Mouse (Mus musculus): ENCODE results near the gene Tipin.
A peak's percentile ranks its signal among the peaks of the same experiment; 100 is the strongest.

The Tipin gene

GRCm38 (mm10) chr9:64281105-64281780, at the start of gene Tipin:
Gene Tipin, plus strand, starts transcription at chr9:64281581.
- peak; percentile 35; the same call in 1 of the 2 replicates for TF ChIP-seq GATA4 (IDR thresholded peaks at IDR 0.05; ENCODE audit: insufficient replicate concordance, low read length)

GRCm38 (mm10) chr9:64231674-64232073, 49.7 kb upstream of the Tipin start:
- no peak for TF ChIP-seq GATA4 (IDR thresholded peaks at IDR 0.05; ENCODE audit: insufficient replicate concordance, low read length)

- TF ChIP-seq GATA4 (IDR thresholded peaks at IDR 0.05; ENCODE audit: insufficient replicate concordance, low read length) = no peak
Observed at GRCm38 (mm10) chr9:64232257-64232957, 49.0 kb upstream of the Tipin start.

- TF ChIP-seq GATA4 (IDR thresholded peaks at IDR 0.05; ENCODE audit: insufficient replicate concordance, low read length) = no peak
Observed at GRCm38 (mm10) chr9:64233656-64234055, 47.7 kb upstream of the Tipin start.

- no peak for TF ChIP-seq GATA4 (IDR thresholded peaks at IDR 0.05; ENCODE audit: insufficient replicate concordance, low read length)
Observed at GRCm38 (mm10) chr9:64234768-64235435, 46.5 kb upstream of the Tipin start, which contains the start of gene Uchl4. Gene Uchl4, plus strand, starts transcription at chr9:64235201.

GRCm38 (mm10) chr9:64236056-64236455, 45.3 kb upstream of the Tipin start:
- no peak for TF ChIP-seq GATA4 (IDR thresholded peaks at IDR 0.05; ENCODE audit: insufficient replicate concordance, low read length)

GRCm38 (mm10) chr9:64240116-64240515, 41.3 kb upstream of the Tipin start:
- TF ChIP-seq GATA4 (IDR thresholded peaks at IDR 0.05; ENCODE audit: insufficient replicate concordance, low read length) = no peak

- TF ChIP-seq GATA4 (IDR thresholded peaks at IDR 0.05; ENCODE audit: insufficient replicate concordance, low read length) = no peak
Observed at GRCm38 (mm10) chr9:64240681-64241080, 40.7 kb upstream of the Tipin start.

GRCm38 (mm10) chr9:64242381-64242831, 39.0 kb upstream of the Tipin start:
- TF ChIP-seq GATA4 (IDR thresholded peaks at IDR 0.05; ENCODE audit: insufficient replicate concordance, low read length) = no peak

- TF ChIP-seq GATA4 (IDR thresholded peaks at IDR 0.05; ENCODE audit: insufficient replicate concordance, low read length) = no peak
Observed at GRCm38 (mm10) chr9:64249371-64249770, 32.0 kb upstream of the Tipin start.

GRCm38 (mm10) chr9:64250111-64250730, 31.2 kb upstream of the Tipin start:
- TF ChIP-seq GATA4 (IDR thresholded peaks at IDR 0.05; ENCODE audit: insufficient replicate concordance, low read length) = no peak

- no peak for TF ChIP-seq GATA4 (IDR thresholded peaks at IDR 0.05; ENCODE audit: insufficient replicate concordance, low read length)
Observed at GRCm38 (mm10) chr9:64252591-64253020, 28.8 kb upstream of the Tipin start.

- no peak; the same call in 1 of the 2 replicates for TF ChIP-seq GATA4 (IDR thresholded peaks at IDR 0.05; ENCODE audit: insufficient replicate concordance, low read length)
Observed at GRCm38 (mm10) chr9:64253021-64253904, 28.1 kb upstream of the Tipin start, which contains the start of gene Map2k1. Gene Map2k1, minus strand, starts transcription at chr9:64253631.

GRCm38 (mm10) chr9:64255422-64255821, 26.0 kb upstream of the Tipin start:
- no peak for TF ChIP-seq GATA4 (IDR thresholded peaks at IDR 0.05; ENCODE audit: insufficient replicate concordance, low read length)
